1 mouse cellular context compared by ENCODE assay signal in the genomic region with DNA sequence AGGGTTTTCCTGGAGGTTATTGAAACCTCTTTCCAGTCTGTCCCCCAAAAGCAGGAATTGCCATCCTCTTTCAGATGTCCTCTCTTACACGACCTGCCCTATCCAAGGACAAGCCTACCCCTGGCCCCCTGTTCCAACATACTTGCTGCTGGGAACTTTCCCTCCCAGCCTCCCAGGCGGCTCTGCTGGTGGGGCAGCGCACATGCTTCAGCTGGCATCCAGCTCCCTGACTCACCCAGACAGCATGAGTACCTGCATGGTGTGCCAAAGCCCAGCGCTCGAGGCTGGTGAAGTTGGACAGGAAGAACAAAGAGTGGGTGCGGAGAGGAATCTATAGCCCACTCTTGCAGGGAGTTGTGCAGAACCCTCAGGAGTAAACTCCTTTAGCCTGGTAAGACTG.
TF ChIP-seq lines count a peak whose summit lies in the region.

No protein-coding gene starts in this region.

TF ChIP-seq in MEL, 35 proteins besides CTCF, POLR2A, EP300 and RAD21 (continued from another document):
- TF ChIP-seq MEF2A (IDR thresholded peaks at IDR 0.05; ENCODE audit: extremely low read depth, insufficient replicate concordance, low read depth, low read length, poor library complexity, severe bottlenecking) (no peak), BHLHE40 (IDR thresholded peaks at IDR 0.05; ENCODE audit: borderline replicate concordance, low read depth, low read length) (no peak), JUND (IDR thresholded peaks at IDR 0.05; ENCODE audit: low read depth, low read length) (no peak), ETS1 (IDR thresholded peaks at IDR 0.05; ENCODE audit: low read depth, low read length) (no peak), SIN3A (IDR thresholded peaks at IDR 0.05; ENCODE audit: low read length) (no peak), MAZ (IDR thresholded peaks at IDR 0.05; ENCODE audit: low read depth, low read length) (no peak), RCOR1 (IDR thresholded peaks at IDR 0.05; ENCODE audit: low read depth, low read length) (no peak), E2F4 (IDR thresholded peaks at IDR 0.05; ENCODE audit: borderline replicate concordance, low read depth, low read length) (no peak), MXI1 (IDR thresholded peaks at IDR 0.05; ENCODE audit: low read depth, low read length) (no peak), TCF12 (IDR thresholded peaks at IDR 0.05; ENCODE audit: low read depth, low read length) (no peak), NELFE (IDR thresholded peaks at IDR 0.05; ENCODE audit: low read depth, low read length) (no peak), CHD2 (IDR thresholded peaks at IDR 0.05; ENCODE audit: low read length) (no peak), ZMIZ1 (IDR thresholded peaks at IDR 0.05; ENCODE audit: low read depth, low read length) (no peak), ELF1 (IDR thresholded peaks at IDR 0.05; ENCODE audit: low read depth, low read length) (no peak), HCFC1 (IDR thresholded peaks at IDR 0.05; ENCODE audit: low read depth, low read length) (no peak), ZKSCAN1 (IDR thresholded peaks at IDR 0.05; ENCODE audit: low read depth, low read length) (no peak)
